Mouse (Mus musculus): Measurements from ENCODE around the gene Csf2ra. TPM values are rescaled to one million over a fixed set of nuclear protein-coding genes. Genes with fewer than 3 reads are reported as not detected.

The Csf2ra gene
- polyA plus RNA-seq, 1 experiment from 2014 or later = 73.5 TPM

GRCm38 (mm10) chr19:61175756-61176324, 52.4 kb downstream of the Csf2ra start, which contains the start of gene Gm7102:
Gene Gm7102, minus strand, starts transcription at chr19:61176309.
- H3K4me2 ChIP-seq (ENCODE audit: low read depth, low read length) = peak within 1 kb of the TSS; percentile 42
- WGBS = 26% methylated on average over 39 of the region's 39 CpGs
- H3K9me3 ChIP-seq (ENCODE audit: control insufficient read depth, low read length) = no peaks in the 10 kb centered on the region
- no peak within 1 kb of the TSS for H3K9ac ChIP-seq (replicated peaks; ENCODE audit: low read depth, low read length)
- H3K36me3 ChIP-seq (ENCODE audit: control insufficient read depth, insufficient read depth, low read length) = no peaks in the 10 kb centered on the region
- no peaks in the 10 kb centered on the region for H3K27me3 ChIP-seq (ENCODE audit: control insufficient read depth, insufficient read depth, low read length)
- no peak for ATAC-seq (ENCODE audit: low read depth)
- no peaks in the 10 kb centered on the region for H3K4me1 ChIP-seq (ENCODE audit: control insufficient read depth, insufficient read depth, low read length)
- H3K27ac ChIP-seq (ENCODE audit: low read depth, low read length) = no peak within 1 kb of the TSS
- peak within 1 kb of the TSS; percentile 19; the same call in 1 of the 2 replicates for H3K4me3 ChIP-seq (ENCODE audit: low read depth, low read length)

Other genes with a start within 250 kb of the Csf2ra start
- 47.6 and 63.2 TPM in 2 replicates for gene Zfp950, start 87.6 kb downstream of the Csf2ra start, polyA plus RNA-seq (2014; fragmentation: Nextera tagmentation; extraction: Ambion mirVana)
- gene Gm7102, start 52.1 kb downstream of the Csf2ra start, polyA plus RNA-seq (2014; fragmentation: Nextera tagmentation; extraction: Ambion mirVana) = 0.17 and 0.36 TPM in 2 replicates
- not detected in 2 replicates for gene Gm6020, start 44.5 kb downstream of the Csf2ra start, polyA plus RNA-seq (2014; fragmentation: Nextera tagmentation; extraction: Ambion mirVana)
- not detected in 2 replicates for gene Gm21060, start 68.6 kb upstream of the Csf2ra start, polyA plus RNA-seq (2014; fragmentation: Nextera tagmentation; extraction: Ambion mirVana)